Mouse (Mus musculus) limb, embryonic 13.5 days (tissue): ENCODE measurements around the gene Dlgap1. TPM values are rescaled to one million over a fixed set of nuclear protein-coding genes. Genes with fewer than 3 reads are reported as not detected.

Experiments used
- ATAC-seq: fragments of 200-750 bp; cut with Nextera tagmentation; 2 replicates; pipeline ENCODE4 v1.8.0; 2017; ENCODE audit warnings: low read depth, moderate number of reproducible peaks, moderate TSS enrichment; ENCODE audit not compliant: low FRiP score
- H3K27ac ChIP-seq: fragments of 300-500 bp; sonication (generic); 2 replicates; pipeline ENCODE4 v1.5.1; 2015; ENCODE audit warnings: inconsistent platforms, mild to moderate bottlenecking, moderate library complexity
- H3K27me3 ChIP-seq: fragments of 300-500 bp; sonication (generic); 2 replicates; pipeline ENCODE4 v1.6.1; 2015; ENCODE audit warnings: mild to moderate bottlenecking, inconsistent platforms
- H3K36me3 ChIP-seq: fragments of 300-500 bp; sonication (generic); 2 replicates; pipeline ENCODE4 v1.6.1; 2015; ENCODE audit warnings: inconsistent platforms, mild to moderate bottlenecking, moderate library complexity
- H3K4me1 ChIP-seq: fragments of 300-500 bp; sonication (generic); 2 replicates; pipeline ENCODE4 v1.6.1; 2015; ENCODE audit warnings: inconsistent platforms
- H3K4me2 ChIP-seq: fragments of 300-500 bp; sonication (generic); replicated peaks from 2 replicates; pipeline ENCODE4 v1.6.1; 2015; ENCODE audit warnings: inconsistent platforms, mild to moderate bottlenecking, moderate library complexity
- H3K4me3 ChIP-seq: fragments of 300-500 bp; sonication (generic); 2 replicates; pipeline ENCODE4 v1.5.1; 2015; ENCODE audit warnings: moderate library complexity, mild to moderate bottlenecking, inconsistent platforms
- H3K9ac ChIP-seq: fragments of 300-500 bp; sonication (generic); 2 replicates; pipeline ENCODE4 v1.6.1; 2015; ENCODE audit warnings: mild to moderate bottlenecking, inconsistent platforms
- H3K9me3 ChIP-seq: fragments of 300-500 bp; sonication (generic); 2 replicates; pipeline ENCODE4 v1.6.1; 2016; ENCODE audit warnings: inconsistent platforms
- WGBS: fragments of 180-500 bp; shearing (Covaris S2); methylation state at CpG from one replicate; pipeline ENCODE4 v1.1.7; 2015; 5-methylcytosine and 5-hydroxymethylcytosine counted together
- polyA plus RNA-seq: library from polyadenylated mRNA; unstranded; fragments of >200 nt; fragmentation: Nextera tagmentation; extraction: Ambion mirVana; gene quantifications from 2 replicates; pipeline ENCODE4 v1.2.1, GENCODE M21; 2015

The Dlgap1 gene
- polyA plus RNA-seq, 1 experiment from 2014 or later, result 9.2 TPM

- Histone ChIP-seq H3K4me2 (no peak overlapping the region), H3K27ac (no peak overlapping the region), H3K27me3 (no peaks in the 10 kb centered on the region; the same call in 1 of the 2 replicates), H3K36me3 (no peaks in the 10 kb centered on the region), H3K4me3 (no peak overlapping the region), H3K4me1 (peaks cover 9% of the 10 kb centered on the region), H3K9me3 (no peaks in the 10 kb centered on the region), H3K9ac (no peak overlapping the region)
- no peak for ATAC-seq
- WGBS, result 68% methylated on average over 22 of the region's 22 CpGs
Observed at GRCm38 (mm10) chr17:70308364-70309231, 339.7 kb downstream of the Dlgap1 start.

- H3K36me3 ChIP-seq, result no peaks in the 10 kb centered on the region
- H3K27me3 ChIP-seq, result no peaks in the 10 kb centered on the region
- no peaks in the 10 kb centered on the region for H3K4me1 ChIP-seq
- no peak overlapping the region for H3K4me3 ChIP-seq
- H3K9me3 ChIP-seq, result no peaks in the 10 kb centered on the region
- no peak overlapping the region for H3K27ac ChIP-seq
- no peak for ATAC-seq
- H3K4me2 ChIP-seq, result no peak overlapping the region
- no peak overlapping the region for H3K9ac ChIP-seq
- WGBS, result 76% methylated on average over 5 of the region's 5 CpGs
Observed at GRCm38 (mm10) chr17:70316327-70316726, 347.5 kb downstream of the Dlgap1 start.

GRCm38 (mm10) chr17:70317779-70318178, 348.9 kb downstream of the Dlgap1 start:
- no peaks in the 10 kb centered on the region for H3K9me3 ChIP-seq
- ATAC-seq, result no peak
- WGBS, result 89% methylated on average over 7 of the region's 7 CpGs
- H3K9ac ChIP-seq, result no peak overlapping the region
- H3K27me3 ChIP-seq, result no peaks in the 10 kb centered on the region
- H3K27ac ChIP-seq, result no peak overlapping the region
- no peaks in the 10 kb centered on the region for H3K36me3 ChIP-seq
- no peaks in the 10 kb centered on the region for H3K4me1 ChIP-seq
- H3K4me3 ChIP-seq, result no peak overlapping the region
- H3K4me2 ChIP-seq, result no peak overlapping the region

GRCm38 (mm10) chr17:70321976-70322375, 353.1 kb downstream of the Dlgap1 start:
- WGBS, result 81% methylated on average over 6 of the region's 6 CpGs
- ATAC-seq, result no peak
- H3K4me3 ChIP-seq, result no peak overlapping the region

GRCm38 (mm10) chr17:70333440-70333839, 364.6 kb downstream of the Dlgap1 start:
- 83% methylated on average over 6 of the region's 6 CpGs for WGBS
- Histone ChIP-seq H3K4me1 (peaks cover 13% of the 10 kb centered on the region), H3K27ac (no peak overlapping the region), H3K9ac (no peak overlapping the region), H3K36me3 (no peaks in the 10 kb centered on the region), H3K9me3 (no peaks in the 10 kb centered on the region), H3K4me3 (no peak overlapping the region), H3K27me3 (no peaks in the 10 kb centered on the region), H3K4me2 (no peak overlapping the region)
- ATAC-seq, result no peak

More at GRCm38 (mm10) chr17:70321976-70322375, 353.1 kb downstream of the Dlgap1 start:
- Histone ChIP-seq H3K9me3 (no peaks in the 10 kb centered on the region), H3K27me3 (no peaks in the 10 kb centered on the region), H3K9ac (no peak overlapping the region), H3K4me1 (no peaks in the 10 kb centered on the region), H3K36me3 (no peaks in the 10 kb centered on the region), H3K27ac (no peak overlapping the region), H3K4me2 (no peak overlapping the region)

- 19% methylated on average over 3 of the region's 3 CpGs for WGBS
- peak; percentile 71; the same call in 1 of the 2 replicates for ATAC-seq
- no peak overlapping the region for H3K4me2 ChIP-seq
Observed at GRCm38 (mm10) chr17:70334171-70334570, 365.3 kb downstream of the Dlgap1 start.

GRCm38 (mm10) chr17:70339821-70340220, 370.9 kb downstream of the Dlgap1 start:
- no peak overlapping the region for H3K9ac ChIP-seq
- H3K9me3 ChIP-seq, result no peaks in the 10 kb centered on the region
- no peak overlapping the region for H3K27ac ChIP-seq
- H3K27me3 ChIP-seq, result no peaks in the 10 kb centered on the region
- no peak overlapping the region for H3K4me2 ChIP-seq
- WGBS, result 91% methylated on average over 7 of the region's 7 CpGs
- no peak for ATAC-seq
- H3K4me1 ChIP-seq, result peaks cover 21% of the 10 kb centered on the region
- H3K36me3 ChIP-seq, result no peaks in the 10 kb centered on the region
- H3K4me3 ChIP-seq, result no peak overlapping the region

More at GRCm38 (mm10) chr17:70334171-70334570, 365.3 kb downstream of the Dlgap1 start:
- H3K27ac ChIP-seq, result no peak overlapping the region
- no peaks in the 10 kb centered on the region for H3K36me3 ChIP-seq
- H3K4me1 ChIP-seq, result peaks cover 13% of the 10 kb centered on the region
- H3K9ac ChIP-seq, result no peak overlapping the region
- no peaks in the 10 kb centered on the region for H3K27me3 ChIP-seq
- H3K9me3 ChIP-seq, result no peaks in the 10 kb centered on the region
- no peak overlapping the region for H3K4me3 ChIP-seq

- WGBS, result 19% methylated on average over 8 of the region's 8 CpGs
- Histone ChIP-seq H3K27ac (peak overlapping the region; percentile 49; the same call in 1 of the 2 replicates), H3K9me3 (no peaks in the 10 kb centered on the region), H3K36me3 (no peaks in the 10 kb centered on the region), H3K4me1 (peaks cover 21% of the 10 kb centered on the region), H3K27me3 (no peaks in the 10 kb centered on the region), H3K4me3 (no peak overlapping the region), H3K4me2 (peak overlapping the region; percentile 35), H3K9ac (no peak overlapping the region)
- peak; percentile 69 for ATAC-seq
Observed at GRCm38 (mm10) chr17:70341230-70341629, 372.4 kb downstream of the Dlgap1 start.

- ATAC-seq, result peak; percentile 78; the same call in 1 of the 2 replicates
Observed at GRCm38 (mm10) chr17:70341920-70342319, 373.0 kb downstream of the Dlgap1 start.

GRCm38 (mm10) chr17:70347403-70347802, 378.5 kb downstream of the Dlgap1 start:
- Histone ChIP-seq H3K4me1 (0 out of 2 replicates have a peak, but pooled peaks cover under 1% of the 10 kb centered on the region), H3K9ac (no peak overlapping the region), H3K27me3 (no peaks in the 10 kb centered on the region), H3K4me2 (no peak overlapping the region), H3K4me3 (no peak overlapping the region), H3K9me3 (no peaks in the 10 kb centered on the region), H3K36me3 (no peaks in the 10 kb centered on the region), H3K27ac (no peak overlapping the region)
- WGBS, result 84% methylated on average over 4 of the region's 4 CpGs
- ATAC-seq, result no peak

More at GRCm38 (mm10) chr17:70341920-70342319, 373.0 kb downstream of the Dlgap1 start:
- 58% methylated on average over 6 of the region's 6 CpGs for WGBS
- Histone ChIP-seq H3K27ac (no peak overlapping the region), H3K36me3 (no peaks in the 10 kb centered on the region), H3K9ac (no peak overlapping the region), H3K27me3 (no peaks in the 10 kb centered on the region), H3K4me1 (peaks cover 21% of the 10 kb centered on the region), H3K9me3 (no peaks in the 10 kb centered on the region), H3K4me3 (no peak overlapping the region), H3K4me2 (peak overlapping the region; percentile 35)

GRCm38 (mm10) chr17:70363561-70363960, 394.7 kb downstream of the Dlgap1 start:
- H3K27ac ChIP-seq, result no peak overlapping the region
- 0 out of 2 replicates have a peak, but pooled peaks cover 4% of the 10 kb centered on the region for H3K27me3 ChIP-seq
- no peaks in the 10 kb centered on the region for H3K9me3 ChIP-seq
- no peaks in the 10 kb centered on the region for H3K36me3 ChIP-seq
- no peak overlapping the region for H3K4me3 ChIP-seq
- H3K4me2 ChIP-seq, result no peak overlapping the region
- H3K9ac ChIP-seq, result no peak overlapping the region
- ATAC-seq, result no peak
- H3K4me1 ChIP-seq, result no peaks in the 10 kb centered on the region
- WGBS, result 54% methylated on average over 3 of the region's 3 CpGs

- Histone ChIP-seq H3K4me2 (no peak overlapping the region), H3K27ac (no peak overlapping the region), H3K27me3 (0 out of 2 replicates have a peak, but pooled peaks cover 4% of the 10 kb centered on the region), H3K36me3 (no peaks in the 10 kb centered on the region), H3K4me3 (no peak overlapping the region), H3K9me3 (no peaks in the 10 kb centered on the region), H3K4me1 (no peaks in the 10 kb centered on the region), H3K9ac (no peak overlapping the region)
- ATAC-seq, result no peak
- 74% methylated on average over 1 of the region's 1 CpGs for WGBS
Observed at GRCm38 (mm10) chr17:70363971-70364370, 395.1 kb downstream of the Dlgap1 start.
